Mouse (Mus musculus) liver, embryonic 14.5 days (tissue): ENCODE results near the gene Cd86. TPM values are rescaled to one million over a fixed set of nuclear protein-coding genes. Genes with fewer than 3 reads are reported as not detected.

Source experiments
- ATAC-seq: fragments of 200-750 bp; cut with Nextera tagmentation; 2 replicates; pipeline ENCODE4 v1.8.0; 2017; ENCODE audit warnings: moderate number of reproducible peaks, mild to moderate bottlenecking, moderate library complexity; ENCODE audit not compliant: insufficient read depth
- DNase-seq, 3 experiments: peaks; one replicate each; pipeline ENCODE4 v3.0.0-alpha.2; 2012 to 2013; ENCODE audit warnings: low read depth in 3 of 3, low spot score in 3 of 3
- H3K27ac ChIP-seq: fragments of 300-500 bp; sonication (generic); 2 replicates; pipeline ENCODE4 v1.5.1; 2014; ENCODE audit warnings: moderate library complexity, mild to moderate bottlenecking, control low read depth, inconsistent platforms
- H3K27me3 ChIP-seq: fragments of 300-500 bp; sonication (generic); 2 replicates; pipeline ENCODE4 v1.6.1; 2014; ENCODE audit warnings: mild to moderate bottlenecking, low read length, moderate library complexity; ENCODE audit not compliant: control insufficient read depth, insufficient read depth
- H3K36me3 ChIP-seq: fragments of 300-500 bp; sonication (generic); replicated peaks from 2 replicates; pipeline ENCODE4 v1.6.1; 2014; ENCODE audit warnings: low read depth; ENCODE audit not compliant: control insufficient read depth, insufficient read depth
- H3K4me1 ChIP-seq, 2 experiments: fragments of 200-500 bp in 1 of 2; fragments of 300-500 bp in 1 of 2; sonication (generic) in 1 of 2; replicated peaks; 2 replicates each; pipeline ENCODE4 v1.6.1; 2012 to 2014; ENCODE audit warnings: antibody characterized with exemption in 1 of 2, inconsistent platforms in 1 of 2, low read length in 1 of 2; ENCODE audit not compliant: control insufficient read depth in 2 of 2, insufficient read depth in 2 of 2
- H3K4me2 ChIP-seq: fragments of 300-500 bp; sonication (generic); 2 replicates; pipeline ENCODE4 v1.6.1; 2014; ENCODE audit warnings: low read depth, mild to moderate bottlenecking, control low read depth, moderate library complexity
- H3K4me3 ChIP-seq, 2 experiments: fragments of 200-500 bp in 1 of 2; fragments of 300-500 bp in 1 of 2; sonication (generic) in 1 of 2; 2 replicates each; pipeline ENCODE4 v1.5.1; 2012 to 2014; ENCODE audit warnings: low read depth in 2 of 2, low read length in 2 of 2, mild to moderate bottlenecking in 2 of 2, control low read depth in 1 of 2, inconsistent platforms in 1 of 2, moderate library complexity in 1 of 2; ENCODE audit not compliant: insufficient read depth in 1 of 2
- H3K9ac ChIP-seq: fragments of 300-500 bp; sonication (generic); replicated peaks from 2 replicates; pipeline ENCODE4 v1.6.1; 2014; ENCODE audit warnings: mild to moderate bottlenecking, control low read depth, moderate library complexity
- H3K9me3 ChIP-seq: fragments of 300-500 bp; sonication (generic); 2 replicates; pipeline ENCODE4 v1.6.1; 2016; ENCODE audit warnings: low read length, mixed read lengths; ENCODE audit not compliant: control insufficient read depth
- CTCF ChIP-seq: IDR thresholded peaks from 2 replicates; pipeline ENCODE4 v1.5.1; 2016; ENCODE audit warnings: antibody characterized with exemption, low read depth, control low read depth
- EP300 ChIP-seq: IDR thresholded peaks from 2 replicates; pipeline ENCODE4 v1.6.1; 2016; ENCODE audit warnings: antibody characterized with exemption, low read depth
- WGBS: fragments of 180-500 bp; shearing (Covaris S2); extraction: QIAGEN DNeasy Blood & Tissue Kit; methylation state at CpG from one replicate; pipeline ENCODE4 v1.1.7; 2014; ENCODE audit not compliant: insufficient replicate concordance; 5-methylcytosine and 5-hydroxymethylcytosine counted together
- polyA plus RNA-seq, 2 experiments: library from polyadenylated mRNA; depleted of rRNA in 1 of 2; stranded (reverse) in 1 of 2; unstranded in 1 of 2; fragments of >200 nt; fragmentation: Nextera tagmentation in 1 of 2; extraction: Ambion mirVana in 1 of 2; gene quantifications; 2 replicates each; pipeline versions ENCODE4 v1.2.1 to v1.2.3; 2012 to 2014

Cd86 gene
- polyA plus RNA-seq, 2 experiments = 4.8 to 7.7 TPM

- Histone ChIP-seq H3K27ac (no peak overlapping the region), H3K4me3 (no peak overlapping the region), H3K9me3 (no peaks in the 10 kb centered on the region), H3K4me1 (no peaks in the 10 kb centered on the region), H3K36me3 (no peaks in the 10 kb centered on the region), H3K27me3 (peaks cover 6% of the 10 kb centered on the region), H3K4me2 (no peak overlapping the region), H3K9ac (no peak overlapping the region)
- ATAC-seq (no peak), DNase-seq (no peak)
- no peak for TF ChIP-seq EP300
- 64% methylated on average over 6 of the region's 6 CpGs for WGBS
Measured at GRCm38 (mm10) chr16:36559573-36559972, 106.3 kb downstream of the Cd86 start.

GRCm38 (mm10) chr16:36555672-36556165 lies 110.2 kb downstream of the Cd86 start:
- Histone ChIP-seq H3K27me3 (peaks cover 2% of the 10 kb centered on the region; the same call in 1 of the 2 replicates), H3K9me3 (no peaks in the 10 kb centered on the region; the same call in 1 of the 2 replicates), H3K4me1 (no peaks in the 10 kb centered on the region), H3K27ac (no peak overlapping the region), H3K36me3 (no peaks in the 10 kb centered on the region), H3K4me2 (no peak overlapping the region), H3K9ac (no peak overlapping the region), H3K4me3 (no peak overlapping the region)
- 65% methylated on average over 10 of the region's 10 CpGs for WGBS
- ATAC-seq (no peak), DNase-seq (no peak)
- TF ChIP-seq CTCF (no peak), EP300 (no peak)

Other genes with a start within 250 kb of the Cd86 start
- 29.5 and 36.7 TPM in 2 replicates for gene Stfa3, start 210.7 kb downstream of the Cd86 start, polyA plus RNA-seq (2012; rRNA removed)
- gene Stfa3, start 210.7 kb downstream of the Cd86 start, polyA plus RNA-seq (2014; fragmentation: Nextera tagmentation; extraction: Ambion mirVana) = 27.1 and 37.9 TPM in 2 replicates
- gene Casr, start 103.9 kb downstream of the Cd86 start, polyA plus RNA-seq (2012; rRNA removed) = not detected in 2 replicates
- gene Casr, start 103.9 kb downstream of the Cd86 start, polyA plus RNA-seq (2014; fragmentation: Nextera tagmentation; extraction: Ambion mirVana) = not detected in 2 replicates
- gene Ildr1, start 27.9 kb upstream of the Cd86 start, polyA plus RNA-seq (2012; rRNA removed) = 0.03 and 0.04 TPM in 2 replicates
- 0.05 and 0.08 TPM in 2 replicates for gene Ildr1, start 27.9 kb upstream of the Cd86 start, polyA plus RNA-seq (2014; fragmentation: Nextera tagmentation; extraction: Ambion mirVana)
- gene Slc15a2, start 118.9 kb upstream of the Cd86 start, polyA plus RNA-seq (2012; rRNA removed) = 1.5 and 3.2 TPM in 2 replicates
- gene Slc15a2, start 118.9 kb upstream of the Cd86 start, polyA plus RNA-seq (2014; fragmentation: Nextera tagmentation; extraction: Ambion mirVana) = 0.32 and 2.8 TPM in 2 replicates
- gene Iqcb1, start 162.3 kb upstream of the Cd86 start, polyA plus RNA-seq (2012; rRNA removed) = 1.7 and 3.1 TPM in 2 replicates
- gene Iqcb1, start 162.3 kb upstream of the Cd86 start, polyA plus RNA-seq (2014; fragmentation: Nextera tagmentation; extraction: Ambion mirVana) = 6.8 and 8.7 TPM in 2 replicates
- gene Eaf2, start 208.9 kb upstream of the Cd86 start, polyA plus RNA-seq (2012; rRNA removed) = 0.22 and 0.37 TPM in 2 replicates
- gene Eaf2, start 208.9 kb upstream of the Cd86 start, polyA plus RNA-seq (2014; fragmentation: Nextera tagmentation; extraction: Ambion mirVana) = 0.18 and 0.70 TPM in 2 replicates
- 9.0 and 13.3 TPM in 2 replicates for gene Golgb1, start 209.1 kb upstream of the Cd86 start, polyA plus RNA-seq (2012; rRNA removed)
- 22.0 and 26.4 TPM in 2 replicates for gene Golgb1, start 209.1 kb upstream of the Cd86 start, polyA plus RNA-seq (2014; fragmentation: Nextera tagmentation; extraction: Ambion mirVana)